Mouse (Mus musculus) heart, adult 2 months (tissue): ENCODE data around the gene Tspo2.

Experiments used
- CTCF ChIP-seq: fragments of 200-600 bp; IDR thresholded peaks from 2 replicates; pipeline ENCODE4 v1.8.1; 2022; ENCODE audit warnings: antibody characterized with exemption, mild to moderate bottlenecking, moderate library complexity
- EP300 ChIP-seq: fragments of 200-500 bp; IDR thresholded peaks from 2 replicates; pipeline ENCODE4 v1.6.1; 2011; ENCODE audit warnings: low read depth, low read length, control low read depth; ENCODE audit not compliant: insufficient read depth

DNA sequence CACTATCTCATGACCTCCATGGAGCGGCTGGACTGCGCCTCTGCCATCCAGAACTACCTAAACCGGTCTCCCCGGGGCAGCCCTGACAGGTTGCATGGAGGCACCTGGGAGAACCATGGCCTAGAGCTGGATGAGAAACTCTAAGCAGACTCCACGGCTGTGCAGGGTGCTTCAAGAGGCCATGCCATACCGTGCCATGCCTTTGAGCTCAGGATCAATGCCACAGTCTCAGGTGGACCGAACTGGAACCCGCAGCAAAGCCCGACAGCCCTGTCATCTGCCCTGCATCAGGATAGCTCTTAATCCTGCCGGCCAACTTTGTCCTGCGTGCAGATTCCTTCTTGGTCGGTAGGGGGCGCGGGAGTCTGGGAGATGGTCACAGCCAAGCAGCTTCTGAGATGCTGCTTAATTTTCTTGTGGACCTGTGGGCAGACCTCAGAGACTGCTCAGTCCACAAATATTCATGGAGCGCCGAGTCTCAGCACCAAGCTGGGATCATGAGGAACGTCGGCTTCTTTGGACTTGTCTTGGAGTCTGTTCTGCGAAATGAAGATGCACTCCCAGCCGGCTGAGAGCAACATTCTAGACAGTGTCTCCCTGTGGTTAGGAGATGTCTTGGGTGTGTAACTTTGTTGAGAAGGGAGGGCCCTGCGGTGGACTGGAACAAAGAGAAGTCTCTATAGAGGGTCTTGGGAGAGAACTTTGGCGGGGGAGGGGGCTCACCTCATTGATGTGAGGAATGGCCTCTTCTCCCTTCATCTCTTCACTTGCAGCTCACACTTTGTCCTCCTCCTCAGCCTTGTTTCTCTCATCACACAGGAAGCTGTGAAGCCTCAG, 16.3 kb upstream of the Tspo2 start:
- TF ChIP-seq CTCF (peak; percentile 96), EP300 (0 out of 2 replicates have a peak, but pooled peaks have one; percentile 69)
